Comparison of ENCODE assay signal across 13 mouse cellular contexts in genomic region chr12:104990741-104991454, GRCm38 (mm10). TPM values are rescaled to one million over a fixed set of nuclear protein-coding genes. Genes with fewer than 3 reads are reported as not detected.
A peak's percentile ranks its signal among the peaks of the same experiment; 100 is the strongest.
DNase-seq lines count a peak whose midpoint lies in the region; ATAC-seq and TF ChIP-seq lines count a peak whose summit lies in the region.
"Had no signal": no experiment of that assay in that cellular context is flagged by ENCODE, and none has a peak within 500 bp of the region (broad histone marks: within the 10 kb centered on the region; RNA-seq: fewer than 3 reads in every experiment).

No protein-coding gene starts in this region.

- intact Hi-C loops in gastrocnemius, adult 2 months (cut with DNase I), result no loop called here

- no peak for TF ChIP-seq CTCF in gastrocnemius, adult 2 months (IDR thresholded peaks at IDR 0.05)

- H3K27me3 ChIP-seq in megakaryocyte, embryonic 14.5 days (replicated peaks), result no peaks in the 10 kb centered on the region
- H3K27me3 ChIP-seq: stomach, embryonic 15.5 days had no signal

- H3K4me1 ChIP-seq in megakaryocyte, embryonic 14.5 days, result peaks cover 99% of the 10 kb centered on the region

- DNase-seq in gastrocnemius, adult 2 months, result no peak
- DNase-seq in gastrocnemius, postnatal 25 days, result no peak
- DNase-seq in 416B (ENCODE audit: low read depth), result peak; percentile 98
- no peak for DNase-seq in cerebellum, adult 11-12 months
- no peak for DNase-seq in Muller cell, postnatal 12 days (ENCODE audit: inconsistent ontology term)
- no peak for DNase-seq in c-Kit-positive CD71-positive TER-119-positive erythroid progenitor cells, embryonic 14.5 days (ENCODE audit: low spot score)
- DNase-seq: cerebellum, adult 18-20 months; gastrocnemius, postnatal 14 days had no signal

- H3K4me3 ChIP-seq in gastrocnemius, adult 2 months, result no peak overlapping the region
- peak overlapping the region; percentile 80 for H3K4me3 ChIP-seq in megakaryocyte, embryonic 14.5 days (replicated peaks)
- H3K4me3 ChIP-seq: erythroblast, embryonic 14.5 days; stomach, embryonic 15.5 days had no signal

- peak; percentile 89 for ATAC-seq in common myeloid progenitor, adult 5-6 weeks (replicated peaks; ENCODE audit: low read depth, poor library complexity, severe bottlenecking)
- ATAC-seq: intestine, embryonic 16.5 days had no signal

- peak overlapping the region; percentile 79 for H3K27ac ChIP-seq in gastrocnemius, adult 2 months
- H3K27ac ChIP-seq: stomach, embryonic 15.5 days had no signal

- no peaks in the 10 kb centered on the region for H3K9me3 ChIP-seq in megakaryocyte, embryonic 14.5 days
- H3K9me3 ChIP-seq: stomach, embryonic 15.5 days had no signal

- peaks cover 74% of the 10 kb centered on the region for H3K36me3 ChIP-seq in megakaryocyte, embryonic 14.5 days (replicated peaks; ENCODE audit: low read length)
- H3K36me3 ChIP-seq: stomach, embryonic 15.5 days had no signal

RNA-seq across cellular contexts. Expression of gene Syne3, which starts 18.7 kb away (rescaled TPM):
- 1 to 10 TPM; 4.1 to 4.7 TPM for total RNA-seq in gastrocnemius, adult 2 months (2021)
- total RNA-seq in gastrocnemius, postnatal 25 days (2021), result 1 to 10 TPM; 3.2 to 4.6 TPM
- total RNA-seq in common myeloid progenitor, adult 5-6 weeks (2017), result 23.0 and 25.3 TPM in 2 replicates
- polyA plus RNA-seq in megakaryocyte, embryonic 14.5 days (2012; ENCODE audit: insufficient read depth, low replicate concordance), result 4.2 and 6.8 TPM in 2 replicates

RNA-seq across cellular contexts. Expression of gene Glrx5, which starts 41.6 kb away (rescaled TPM):
- 10 to 100 TPM; 57.2 to 72.1 TPM for total RNA-seq in gastrocnemius, adult 2 months (2021)
- total RNA-seq in gastrocnemius, postnatal 25 days (2021), result 10 to 100 TPM; 63.5 to 64.9 TPM
- 30.1 and 42.8 TPM in 2 replicates for total RNA-seq in common myeloid progenitor, adult 5-6 weeks (2017)
- 46.1 and 131 TPM in 2 replicates for polyA plus RNA-seq in megakaryocyte, embryonic 14.5 days (2012; ENCODE audit: insufficient read depth, low replicate concordance)
